Mouse (Mus musculus): Measurements from ENCODE around the gene Ppp4r4.
"Not testable (repeated sequence)": the region's sequence is repeated elsewhere in the genome, so short reads cannot be mapped to it uniquely, and the experiment has no call there.

Ppp4r4 gene

GRCm38 (mm10) chr12:103532649-103533395, 739 bp downstream of the Ppp4r4 start:
- peak in 1 of 2 experiments; percentile 29 for DNase-seq (ENCODE audit: low spot score in 2 of 2)

- DNase-seq (ENCODE audit: low spot score in 2 of 2) = no peak
Measured at GRCm38 (mm10) chr12:103540429-103540828, 8.3 kb downstream of the Ppp4r4 start.

- DNase-seq (ENCODE audit: low spot score in 2 of 2) = no peak
Measured at GRCm38 (mm10) chr12:103543351-103543750, 11.3 kb downstream of the Ppp4r4 start.

GRCm38 (mm10) chr12:103544213-103544612, 12.1 kb downstream of the Ppp4r4 start:
- DNase-seq (ENCODE audit: low spot score in 2 of 2) = peak in 1 of 2 experiments; percentile 12

- DNase-seq (ENCODE audit: low spot score in 2 of 2) = no peak
Measured at GRCm38 (mm10) chr12:103547438-103547837, 15.4 kb downstream of the Ppp4r4 start.

- DNase-seq (ENCODE audit: low spot score in 2 of 2) = no peak
Measured at GRCm38 (mm10) chr12:103548526-103548925, 16.4 kb downstream of the Ppp4r4 start.

- DNase-seq (ENCODE audit: low spot score in 2 of 2) = no peak
Measured at GRCm38 (mm10) chr12:103550047-103550446, 18.0 kb downstream of the Ppp4r4 start.

GRCm38 (mm10) chr12:103551422-103551821, 19.3 kb downstream of the Ppp4r4 start:
- no peak for DNase-seq (ENCODE audit: low spot score in 2 of 2)

GRCm38 (mm10) chr12:103552506-103552905, 20.4 kb downstream of the Ppp4r4 start:
- no peak for DNase-seq (ENCODE audit: low spot score in 2 of 2)

GRCm38 (mm10) chr12:103553497-103553896, 21.4 kb downstream of the Ppp4r4 start:
- no peak for DNase-seq (ENCODE audit: low spot score in 2 of 2)

- no peak for DNase-seq (ENCODE audit: low spot score in 2 of 2)
Measured at GRCm38 (mm10) chr12:103556856-103557255, 24.8 kb downstream of the Ppp4r4 start.

GRCm38 (mm10) chr12:103564726-103565125, 32.6 kb downstream of the Ppp4r4 start:
- no peak for DNase-seq (ENCODE audit: low spot score in 2 of 2)

- no peak for DNase-seq (ENCODE audit: low spot score in 2 of 2)
Measured at GRCm38 (mm10) chr12:103565151-103565550, 33.1 kb downstream of the Ppp4r4 start.

GRCm38 (mm10) chr12:103567129-103567528, 35.0 kb downstream of the Ppp4r4 start:
- DNase-seq (ENCODE audit: low spot score in 2 of 2) = no peak

- DNase-seq (ENCODE audit: low spot score in 2 of 2) = no peak
Measured at GRCm38 (mm10) chr12:103569690-103570089, 37.6 kb downstream of the Ppp4r4 start.

GRCm38 (mm10) chr12:103578148-103578547, 46.1 kb downstream of the Ppp4r4 start:
- not testable (repeated sequence) for DNase-seq (ENCODE audit: low spot score in 2 of 2)

GRCm38 (mm10) chr12:103583771-103584170, 51.7 kb downstream of the Ppp4r4 start:
- no peak for DNase-seq (ENCODE audit: low spot score in 2 of 2)

- DNase-seq (ENCODE audit: low spot score in 2 of 2) = peak in 1 of 2 experiments; percentile 55
Measured at GRCm38 (mm10) chr12:103598411-103598810, 66.3 kb downstream of the Ppp4r4 start.

GRCm38 (mm10) chr12:103600364-103600763, 68.3 kb downstream of the Ppp4r4 start:
- no peak for DNase-seq (ENCODE audit: low spot score in 2 of 2)

GRCm38 (mm10) chr12:103601839-103602238, 69.8 kb downstream of the Ppp4r4 start:
- no peak for DNase-seq (ENCODE audit: low spot score in 2 of 2)

GRCm38 (mm10) chr12:103615141-103615540, 83.1 kb downstream of the Ppp4r4 start:
- DNase-seq (ENCODE audit: low spot score in 2 of 2) = no peak

GRCm38 (mm10) chr12:103615734-103616133, 83.7 kb downstream of the Ppp4r4 start:
- no peak for DNase-seq (ENCODE audit: low spot score in 2 of 2)

- no peak for DNase-seq (ENCODE audit: low spot score in 2 of 2)
Measured at GRCm38 (mm10) chr12:103616860-103617261, 84.8 kb downstream of the Ppp4r4 start.

- DNase-seq (ENCODE audit: low spot score in 2 of 2) = no peak
Measured at GRCm38 (mm10) chr12:103631203-103631612, 99.1 kb downstream of the Ppp4r4 start, which contains the start of gene Serpina10. Serpina10 (minus strand) TSS chr12:103631444.
